Mouse (Mus musculus) E14TG2a.4 (cell line): ENCODE results near the gene Lin37.
A peak's percentile ranks its signal among the peaks of the same experiment; 100 is the strongest.

Experiments
- H3K27me3 ChIP-seq: 2 replicates; pipeline ENCODE4 v1.6.1; 2014; ENCODE audit warnings: low read length, control low read depth; ENCODE audit not compliant: insufficient read depth
- H3K36me3 ChIP-seq: 2 replicates; pipeline ENCODE4 v1.6.1; 2014; ENCODE audit warnings: low read length, control low read depth; ENCODE audit not compliant: insufficient read depth
- H3K4me1 ChIP-seq: replicated peaks from 2 replicates; pipeline ENCODE4 v1.6.1; 2014; ENCODE audit warnings: low read depth, low read length, control low read depth
- H3K4me3 ChIP-seq: replicated peaks from 2 replicates; pipeline ENCODE4 v1.5.1; 2014; ENCODE audit warnings: mild to moderate bottlenecking, low read length
- H3K9me3 ChIP-seq: 2 replicates; pipeline ENCODE4 v1.6.1; 2014; ENCODE audit warnings: low read length, control low read depth
- CTCF ChIP-seq: conservative IDR thresholded peaks from 2 replicates; pipeline ENCODE4 v1.5.1; 2014; ENCODE audit warnings: low read length
- NANOG ChIP-seq: IDR thresholded peaks from 2 replicates; pipeline ENCODE4 v1.6.1; 2014; ENCODE audit warnings: borderline replicate concordance, low read length, mixed read lengths
- POU5F1 ChIP-seq: IDR thresholded peaks from 2 replicates; pipeline ENCODE4 v1.6.1; 2014; ENCODE audit warnings: low read length, borderline replicate concordance

Lin37 gene

DNA sequence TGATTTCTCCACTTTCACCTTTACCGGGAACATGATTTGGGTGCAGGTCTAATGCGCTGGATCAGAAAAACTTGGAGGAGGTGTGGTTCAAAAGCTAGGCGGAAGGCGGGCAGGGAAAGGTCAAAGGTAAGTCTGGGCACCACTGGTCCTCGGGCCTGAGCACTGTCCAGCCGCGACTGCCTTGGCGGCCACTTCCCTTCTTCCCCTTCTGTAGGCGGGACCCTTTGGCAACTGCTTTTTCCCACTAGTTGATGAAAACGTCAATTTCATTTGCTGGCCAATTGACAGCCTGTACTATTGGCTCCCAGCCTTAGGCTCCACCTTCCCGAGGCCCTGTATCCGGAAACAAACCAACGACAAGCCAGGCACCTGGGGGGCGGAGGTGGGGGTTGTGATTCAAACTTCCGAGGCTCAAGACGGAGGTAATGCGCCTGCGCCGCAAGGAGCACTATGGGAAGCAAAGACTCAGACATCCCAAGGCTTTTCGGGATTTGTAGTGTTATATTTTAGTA, at the start of gene Lin37:
TSS of gene Lin37 (minus strand) at position 396 of the 512 bp plus-strand sequence.
- Histone ChIP-seq H3K9me3 (no peaks in the 10 kb centered on the region), H3K4me1 (peaks cover 73% of the 10 kb centered on the region), H3K36me3 (peaks cover 44% of the 10 kb centered on the region), H3K27me3 (no peaks in the 10 kb centered on the region), H3K4me3 (peak within 1 kb of the TSS; percentile 90)
- TF ChIP-seq NANOG, result no peak
- no peak for TF ChIP-seq POU5F1
- TF ChIP-seq CTCF, result no peak

DNA sequence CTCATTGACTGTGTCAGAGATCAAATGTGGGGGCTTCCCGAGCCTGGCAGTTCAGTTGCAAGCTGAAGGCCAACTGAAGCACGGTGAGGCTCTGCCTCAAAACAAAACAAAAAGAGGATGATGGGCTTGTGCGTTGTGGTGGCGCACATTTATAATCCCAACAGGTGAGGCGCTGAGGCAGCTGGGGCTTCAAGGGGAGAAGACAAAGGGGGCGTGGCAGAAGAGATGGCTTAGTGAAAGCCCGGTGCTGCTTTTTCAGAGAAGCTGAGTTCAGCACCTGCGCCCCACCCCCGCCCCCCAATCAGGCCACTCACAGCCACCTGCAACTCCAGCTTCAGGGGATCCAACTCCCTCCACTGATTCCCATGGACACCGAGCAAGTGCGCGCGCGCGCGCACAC, 48.8 kb upstream of the Lin37 start:
- Histone ChIP-seq H3K27me3 (peaks cover 5% of the 10 kb centered on the region; the same call in 1 of the 2 replicates), H3K36me3 (no peaks in the 10 kb centered on the region; the same call in 1 of the 2 replicates), H3K4me1 (peaks cover 89% of the 10 kb centered on the region), H3K9me3 (no peaks in the 10 kb centered on the region), H3K4me3 (peak overlapping the region; percentile 61)
- TF ChIP-seq CTCF (no peak), NANOG (no peak), POU5F1 (no peak)

DNA sequence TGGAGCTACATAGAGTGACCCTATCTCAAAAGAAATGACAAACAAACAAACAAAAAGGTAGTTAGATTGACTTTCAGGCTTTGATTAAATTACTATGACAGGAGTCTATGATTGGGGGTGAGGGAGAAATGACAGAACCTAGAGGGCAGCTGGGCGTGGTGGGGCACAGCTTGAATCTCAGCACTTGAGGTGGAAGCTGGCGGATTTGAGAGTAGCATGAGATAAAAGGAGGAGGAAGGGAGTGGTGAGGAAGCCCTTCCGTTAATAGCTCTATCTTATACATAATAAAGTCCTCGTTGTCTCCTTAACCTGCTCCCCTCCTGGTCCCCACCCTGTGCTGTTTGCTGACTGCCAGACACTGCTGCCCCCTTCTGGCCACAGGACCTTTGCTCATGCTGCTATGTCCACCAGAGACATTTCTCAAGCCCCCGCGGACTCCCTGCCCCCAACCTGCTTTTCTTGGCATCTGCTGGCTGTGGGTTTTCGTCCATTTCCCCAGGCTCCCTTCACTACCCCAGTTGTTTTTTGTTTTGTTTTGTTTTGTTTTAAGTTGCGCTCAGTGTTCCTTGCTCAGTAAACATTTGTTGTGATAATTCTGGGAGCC, 48.2 kb upstream of the Lin37 start:
- peaks cover 89% of the 10 kb centered on the region for H3K4me1 ChIP-seq
- H3K36me3 ChIP-seq, result no peaks in the 10 kb centered on the region; the same call in 1 of the 2 replicates
- peak; percentile 17; the same call in 1 of the 2 replicates for TF ChIP-seq NANOG
- peak; percentile 74 for TF ChIP-seq CTCF
- no peak for TF ChIP-seq POU5F1
- H3K4me3 ChIP-seq, result peak overlapping the region; percentile 61
- no peaks in the 10 kb centered on the region for H3K9me3 ChIP-seq
- peaks cover 5% of the 10 kb centered on the region; the same call in 1 of the 2 replicates for H3K27me3 ChIP-seq

DNA sequence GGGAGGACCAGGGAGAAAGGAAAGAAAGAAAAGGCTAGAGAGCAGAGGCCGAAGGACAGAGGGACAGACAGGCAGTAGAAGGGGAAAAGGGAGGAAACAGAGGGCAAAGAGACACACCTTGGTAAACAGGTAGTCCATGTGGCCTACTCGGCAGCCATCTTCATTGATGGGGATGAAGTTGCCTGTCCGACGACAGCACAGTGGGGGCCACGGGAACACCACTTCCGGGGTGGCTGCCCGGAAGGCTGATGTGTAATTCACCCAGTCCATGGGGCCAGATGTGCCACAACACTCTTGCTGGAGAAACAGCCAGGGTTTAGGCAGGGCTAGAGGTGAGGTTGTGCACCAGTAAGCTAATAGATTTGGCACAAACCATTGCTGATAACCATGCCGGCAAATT, 45.3 kb upstream of the Lin37 start:
- Histone ChIP-seq H3K4me3 (0 out of 2 replicates have a peak overlapping the region, but pooled peaks have one; percentile 26), H3K27me3 (no peaks in the 10 kb centered on the region), H3K4me1 (peaks cover 98% of the 10 kb centered on the region), H3K36me3 (no peaks in the 10 kb centered on the region; the same call in 1 of the 2 replicates), H3K9me3 (no peaks in the 10 kb centered on the region)
- no peak for TF ChIP-seq NANOG
- TF ChIP-seq CTCF, result no peak
- TF ChIP-seq POU5F1, result no peak

DNA sequence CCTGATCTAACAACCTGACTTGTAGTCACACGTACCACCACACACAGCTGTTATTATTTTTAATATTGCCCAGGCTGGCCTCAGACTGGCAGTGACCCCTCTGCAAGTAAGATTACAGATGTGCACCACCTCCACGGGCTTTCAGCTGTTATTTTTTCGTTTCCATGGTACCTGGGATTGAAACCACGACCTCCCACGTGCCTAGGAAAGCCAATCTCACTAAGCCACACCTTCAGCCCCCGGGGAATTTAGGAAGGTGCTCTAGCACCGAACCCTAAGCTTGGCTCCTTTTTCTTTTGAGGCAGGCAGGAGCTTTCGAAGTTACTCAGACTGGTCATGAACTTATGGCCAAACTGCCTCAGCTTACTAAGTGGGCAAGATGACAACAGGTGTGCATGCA, 44.8 kb upstream of the Lin37 start:
- H3K27me3 ChIP-seq, result no peaks in the 10 kb centered on the region
- no peaks in the 10 kb centered on the region for H3K9me3 ChIP-seq
- H3K36me3 ChIP-seq, result no peaks in the 10 kb centered on the region; the same call in 1 of the 2 replicates
- H3K4me1 ChIP-seq, result peaks cover 98% of the 10 kb centered on the region
- 0 out of 2 replicates have a peak overlapping the region, but pooled peaks have one; percentile 26 for H3K4me3 ChIP-seq
- TF ChIP-seq NANOG (no peak), POU5F1 (no peak), CTCF (no peak)

DNA sequence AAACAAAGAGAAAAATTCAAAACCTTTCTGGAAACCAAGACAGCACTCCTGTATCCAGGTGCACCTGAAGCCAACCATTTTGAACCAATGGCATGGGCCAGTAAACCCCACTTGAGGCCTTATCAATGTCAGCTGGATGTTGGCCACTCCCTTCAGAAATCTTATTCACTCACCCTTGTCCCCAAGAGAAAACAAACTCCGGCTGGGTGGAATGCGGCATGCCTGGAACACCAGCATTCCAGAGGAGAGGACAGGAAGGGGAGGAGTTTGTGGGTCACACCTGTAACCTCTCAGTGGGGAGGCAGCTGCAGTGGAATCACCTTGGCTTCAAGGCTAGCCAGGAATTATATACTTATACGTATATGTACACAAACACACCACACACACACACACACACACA, 42.9 kb upstream of the Lin37 start:
- peaks cover 6% of the 10 kb centered on the region for H3K27me3 ChIP-seq
- TF ChIP-seq POU5F1, result no peak
- TF ChIP-seq CTCF, result no peak
- TF ChIP-seq NANOG, result no peak
- H3K36me3 ChIP-seq, result no peaks in the 10 kb centered on the region; the same call in 1 of the 2 replicates
- peaks cover 97% of the 10 kb centered on the region for H3K4me1 ChIP-seq
- peak overlapping the region; percentile 46 for H3K4me3 ChIP-seq
- no peaks in the 10 kb centered on the region for H3K9me3 ChIP-seq

DNA sequence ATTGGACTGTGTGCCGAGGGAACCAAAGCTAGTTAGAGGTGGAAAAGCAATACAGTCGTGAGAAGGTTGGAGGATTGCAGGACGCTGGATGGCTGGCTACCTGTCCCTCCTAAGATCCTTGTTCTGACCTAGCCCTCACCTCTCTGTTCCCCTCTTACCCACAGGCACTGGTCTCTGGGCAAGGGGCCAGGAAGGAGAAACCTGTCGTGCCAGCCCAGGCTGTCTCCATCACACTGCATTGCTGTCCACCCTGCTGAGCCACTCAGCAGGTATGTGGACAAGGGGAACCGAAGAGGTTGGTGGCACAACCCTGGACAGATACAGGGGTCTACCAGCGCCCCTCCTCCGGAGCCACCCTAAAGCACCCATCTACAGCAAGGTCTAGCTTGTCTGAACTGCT, 41.0 kb upstream of the Lin37 start:
- Histone ChIP-seq H3K27me3 (peaks cover 6% of the 10 kb centered on the region), H3K36me3 (no peaks in the 10 kb centered on the region; the same call in 1 of the 2 replicates), H3K9me3 (no peaks in the 10 kb centered on the region), H3K4me3 (peak overlapping the region; percentile 49), H3K4me1 (peaks cover 80% of the 10 kb centered on the region)
- TF ChIP-seq POU5F1 (no peak), CTCF (no peak), NANOG (no peak)

DNA sequence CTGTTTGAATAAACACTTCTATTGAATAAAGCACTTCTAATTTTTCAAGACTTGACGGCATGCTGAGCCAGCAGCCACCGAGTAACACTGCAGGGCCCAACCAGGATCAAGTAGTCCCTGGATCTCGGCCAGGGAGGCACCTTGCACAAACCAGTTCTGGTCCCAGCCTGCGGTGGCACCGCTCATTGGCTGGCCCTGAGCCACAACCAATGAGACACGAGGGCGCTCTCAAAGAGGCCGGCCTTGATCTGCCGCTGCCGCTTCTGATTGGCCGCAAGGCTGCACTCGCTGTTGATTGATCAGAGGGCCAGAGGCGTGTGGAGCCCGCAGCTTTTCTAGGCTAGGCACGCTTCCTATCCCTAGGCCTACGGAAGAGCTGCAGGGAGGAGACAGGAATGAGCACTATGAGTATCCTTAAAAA, 40.3 kb upstream of the Lin37 start:
- Histone ChIP-seq H3K9me3 (no peaks in the 10 kb centered on the region), H3K27me3 (peaks cover 6% of the 10 kb centered on the region), H3K4me1 (peaks cover 80% of the 10 kb centered on the region), H3K4me3 (peak overlapping the region; percentile 65), H3K36me3 (no peaks in the 10 kb centered on the region)
- TF ChIP-seq CTCF (no peak), NANOG (no peak), POU5F1 (no peak)

DNA sequence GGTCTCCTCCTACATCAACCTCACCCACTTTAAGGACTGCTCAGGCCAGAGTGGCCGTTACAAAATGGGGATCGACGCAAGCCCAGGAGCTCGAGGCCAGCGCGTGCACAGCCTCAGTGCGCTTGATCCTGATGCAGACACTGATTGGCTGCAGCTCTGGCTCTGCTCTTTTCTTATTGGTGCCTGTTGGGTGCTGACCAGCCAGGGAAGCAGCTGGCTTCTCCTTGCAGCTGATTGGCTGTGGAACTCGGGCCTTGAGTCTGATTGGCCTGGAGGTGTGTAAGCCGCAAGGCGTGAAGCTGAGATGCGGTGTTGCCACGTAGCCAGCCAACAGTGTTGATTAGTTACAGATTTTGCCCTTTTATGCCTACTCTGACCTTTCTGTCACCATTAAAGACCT, 39.1 kb upstream of the Lin37 start, which contains the start of gene Zbtb32:
TSS of gene Zbtb32 (minus strand) at position 124 of the 400 bp plus-strand sequence.
- no peaks in the 10 kb centered on the region for H3K36me3 ChIP-seq
- peak within 1 kb of the TSS; percentile 65 for H3K4me3 ChIP-seq
- TF ChIP-seq NANOG (no peak), POU5F1 (no peak)
- peaks cover 6% of the 10 kb centered on the region for H3K27me3 ChIP-seq
- peaks cover 80% of the 10 kb centered on the region for H3K4me1 ChIP-seq
- no peaks in the 10 kb centered on the region for H3K9me3 ChIP-seq
